In genomic region chr4:49622272-49622671, GRCm38 (mm10) we compare ENCODE assay signal across 27 mouse cellular contexts. TPM values are rescaled to one million over a fixed set of nuclear protein-coding genes. Genes with fewer than 3 reads are reported as not detected.
A peak's percentile ranks its signal among the peaks of the same experiment; 100 is the strongest.
DNase-seq lines count a peak whose midpoint lies in the region; ATAC-seq lines count a peak whose summit lies in the region.
"Had no signal": no experiment of that assay in that cellular context is flagged by ENCODE, and none has a peak within 500 bp of the region (broad histone marks: within the 10 kb centered on the region; RNA-seq: fewer than 3 reads in every experiment).

No protein-coding gene starts in this region.

- no peak for DNase-seq in kidney, postnatal 14 days
- DNase-seq in embryonic facial prominence, embryonic 14.5 days (ENCODE audit: low spot score) = peak; percentile 72
- no peak for DNase-seq in left cerebral cortex, postnatal 36 days (ENCODE audit: low spot score in 2 of 2)
- no peak for DNase-seq in urinary bladder, postnatal 36 days (ENCODE audit: low spot score in 2 of 2)
- DNase-seq: adrenal gland, adult 8-10 months; cerebellum, adult 11-12 months; cerebellum, postnatal 10 days; kidney, adult 11 months; kidney, postnatal 36 days; layer of hippocampus, postnatal 36 days; liver, embryonic 13.5 days had no signal

- ATAC-seq in kidney, embryonic 16.5 days (ENCODE audit: low FRiP score, low TSS enrichment) = peak; percentile 49; the same call in 1 of the 2 replicates
- peak; percentile 68; the same call in 1 of the 2 replicates for ATAC-seq in embryonic facial prominence, embryonic 14.5 days (ENCODE audit: low read depth)
- peak; percentile 70 for ATAC-seq in lung, embryonic 16.5 days (ENCODE audit: low read depth)
- ATAC-seq in stomach, embryonic 16.5 days (ENCODE audit: insufficient read depth, low FRiP score) = peak; percentile 76
- ATAC-seq: forebrain, embryonic 14.5 days; hindbrain, embryonic 16.5 days; midbrain, embryonic 16.5 days had no signal

- H3K4me1 ChIP-seq in kidney, embryonic 16.5 days (ENCODE audit: insufficient read depth, low read length) = peaks cover 6% of the 10 kb centered on the region; the same call in 1 of the 2 replicates
- H3K4me1 ChIP-seq in embryonic facial prominence, embryonic 14.5 days (ENCODE audit: control insufficient read depth, insufficient read depth, low read length) = no peaks in the 10 kb centered on the region
- H3K4me1 ChIP-seq in lung, embryonic 16.5 days (replicated peaks; ENCODE audit: control insufficient read depth, insufficient read depth, low read length) = no peaks in the 10 kb centered on the region
- H3K4me1 ChIP-seq in stomach, embryonic 16.5 days (ENCODE audit: control insufficient read depth, insufficient read depth, low read length) = no peaks in the 10 kb centered on the region
- H3K4me1 ChIP-seq: embryonic facial prominence, embryonic 13.5 days; neural tube, embryonic 13.5 days had no signal

- no peak overlapping the region for H3K4me2 ChIP-seq in kidney, embryonic 16.5 days (replicated peaks; ENCODE audit: low read depth, low read length)
- H3K4me2 ChIP-seq in embryonic facial prominence, embryonic 14.5 days (ENCODE audit: low read depth, low read length) = no peak overlapping the region
- 0 out of 2 replicates have a peak overlapping the region, but pooled peaks have one; percentile 16 for H3K4me2 ChIP-seq in lung, embryonic 16.5 days (ENCODE audit: low read depth, low read length)
- H3K4me2 ChIP-seq in stomach, embryonic 16.5 days (ENCODE audit: low read depth, low read length) = no peak overlapping the region
- H3K4me2 ChIP-seq: embryonic facial prominence, embryonic 13.5 days; liver, embryonic 13.5 days; neural tube, embryonic 13.5 days had no signal

- 63% methylated on average over 2 of the region's 2 CpGs for WGBS in kidney, embryonic 16.5 days
- WGBS in embryonic facial prominence, embryonic 14.5 days = 66% methylated on average over 2 of the region's 2 CpGs
- 43% methylated on average over 2 of the region's 2 CpGs for WGBS in lung, embryonic 16.5 days
- WGBS in stomach, embryonic 16.5 days = 45% methylated on average over 2 of the region's 2 CpGs

- intact Hi-C loops in left cerebral cortex, postnatal 36 days (cut with DNase I) = loop anchor here (10.0 kb wide), 1 partner anchor 927 kb away; no protein-coding TSS in a partner anchor

- no peak overlapping the region for H3K27ac ChIP-seq in kidney, embryonic 16.5 days (ENCODE audit: low read length)
- H3K27ac ChIP-seq in embryonic facial prominence, embryonic 14.5 days (replicated peaks; ENCODE audit: low read depth, low read length) = no peak overlapping the region
- H3K27ac ChIP-seq in lung, embryonic 16.5 days (ENCODE audit: low read length) = peak overlapping the region; percentile 57; the same call in 1 of the 2 replicates
- H3K27ac ChIP-seq in stomach, embryonic 16.5 days (ENCODE audit: low read length) = peak overlapping the region; percentile 38
- H3K27ac ChIP-seq: embryonic facial prominence, embryonic 13.5 days; heart, embryonic 10.5 days; liver, embryonic 13.5 days; midbrain, embryonic 10.5 days; neural tube, embryonic 13.5 days had no signal

- no peaks in the 10 kb centered on the region for H3K27me3 ChIP-seq in kidney, embryonic 16.5 days (ENCODE audit: insufficient read depth, low read length)
- H3K27me3 ChIP-seq in embryonic facial prominence, embryonic 14.5 days (replicated peaks; ENCODE audit: control insufficient read depth, insufficient read depth, low read length) = no peaks in the 10 kb centered on the region
- H3K27me3 ChIP-seq in lung, embryonic 16.5 days (ENCODE audit: control insufficient read depth, insufficient read depth, low read depth, low read length) = no peaks in the 10 kb centered on the region
- no peaks in the 10 kb centered on the region for H3K27me3 ChIP-seq in stomach, embryonic 16.5 days (ENCODE audit: control insufficient read depth, insufficient read depth, low read length)
- H3K27me3 ChIP-seq: embryonic facial prominence, embryonic 13.5 days; liver, embryonic 13.5 days; neural tube, embryonic 13.5 days had no signal

- H3K36me3 ChIP-seq in kidney, embryonic 16.5 days (ENCODE audit: insufficient read depth, low read length) = no peaks in the 10 kb centered on the region
- no peaks in the 10 kb centered on the region for H3K36me3 ChIP-seq in embryonic facial prominence, embryonic 14.5 days (ENCODE audit: control insufficient read depth, insufficient read depth, low read length)
- no peaks in the 10 kb centered on the region for H3K36me3 ChIP-seq in lung, embryonic 16.5 days (ENCODE audit: control insufficient read depth, insufficient read depth, low read length)
- H3K36me3 ChIP-seq in stomach, embryonic 16.5 days (ENCODE audit: control insufficient read depth, insufficient read depth, low read length) = no peaks in the 10 kb centered on the region
- H3K36me3 ChIP-seq: embryonic facial prominence, embryonic 13.5 days; heart, embryonic 10.5 days; liver, embryonic 13.5 days; midbrain, embryonic 10.5 days; neural tube, embryonic 13.5 days had no signal

- no peak overlapping the region for H3K9ac ChIP-seq in kidney, embryonic 16.5 days (replicated peaks; ENCODE audit: low read length)
- no peak overlapping the region for H3K9ac ChIP-seq in embryonic facial prominence, embryonic 14.5 days (ENCODE audit: low read depth, low read length)
- H3K9ac ChIP-seq in lung, embryonic 16.5 days (ENCODE audit: low read length) = no peak overlapping the region
- no peak overlapping the region for H3K9ac ChIP-seq in stomach, embryonic 16.5 days (ENCODE audit: low read length)
- H3K9ac ChIP-seq: embryonic facial prominence, embryonic 13.5 days; liver, embryonic 13.5 days; neural tube, embryonic 13.5 days had no signal

- no peaks in the 10 kb centered on the region for H3K9me3 ChIP-seq in kidney, embryonic 16.5 days (ENCODE audit: low read length)
- H3K9me3 ChIP-seq in embryonic facial prominence, embryonic 14.5 days (ENCODE audit: control insufficient read depth, low read length) = no peaks in the 10 kb centered on the region
- no peaks in the 10 kb centered on the region for H3K9me3 ChIP-seq in lung, embryonic 16.5 days (ENCODE audit: control insufficient read depth, low read length)
- H3K9me3 ChIP-seq in stomach, embryonic 16.5 days (replicated peaks; ENCODE audit: control insufficient read depth, low read length) = no peaks in the 10 kb centered on the region
- H3K9me3 ChIP-seq: embryonic facial prominence, embryonic 13.5 days; heart, embryonic 10.5 days; liver, embryonic 13.5 days; midbrain, embryonic 10.5 days; neural tube, embryonic 13.5 days had no signal

- no peak overlapping the region for H3K4me3 ChIP-seq in kidney, embryonic 16.5 days (ENCODE audit: low read length)
- H3K4me3 ChIP-seq in embryonic facial prominence, embryonic 14.5 days (ENCODE audit: low read depth, low read length) = no peak overlapping the region
- H3K4me3 ChIP-seq in lung, embryonic 16.5 days (ENCODE audit: low read length) = peak overlapping the region; percentile 41
- H3K4me3 ChIP-seq in stomach, embryonic 16.5 days (replicated peaks; ENCODE audit: low read length) = no peak overlapping the region
- H3K4me3 ChIP-seq: embryonic facial prominence, embryonic 13.5 days; heart, embryonic 10.5 days; liver, embryonic 13.5 days; midbrain, embryonic 10.5 days; myocyte; neural tube, embryonic 13.5 days had no signal

RNA-seq across cellular contexts. Expression of gene Rnf20, which starts 9.5 kb away (rescaled TPM):
- polyA plus RNA-seq in kidney, embryonic 16.5 days (2015; fragmentation: Nextera tagmentation; extraction: Ambion mirVana) = 40.7 and 42.5 TPM in 2 replicates
- polyA plus RNA-seq in embryonic facial prominence, embryonic 14.5 days (2014; fragmentation: Nextera tagmentation; extraction: Ambion mirVana) = 54.8 and 55.3 TPM in 2 replicates
- 38.1 and 41.2 TPM in 2 replicates for polyA plus RNA-seq in lung, embryonic 16.5 days (2015; fragmentation: Nextera tagmentation; extraction: Ambion mirVana)
- polyA plus RNA-seq in stomach, embryonic 16.5 days (2015; fragmentation: Nextera tagmentation; extraction: Ambion mirVana) = 31.8 and 33.0 TPM in 2 replicates
- total RNA-seq in left cerebral cortex, postnatal 36 days (2021) = 10 to 100 TPM; 55.4 to 82.7 TPM

RNA-seq across cellular contexts. Expression of gene Tmem246, which starts 24.6 kb away (rescaled TPM):
- polyA plus RNA-seq in kidney, embryonic 16.5 days (2015; fragmentation: Nextera tagmentation; extraction: Ambion mirVana) = 26.0 and 26.6 TPM in 2 replicates
- polyA plus RNA-seq in embryonic facial prominence, embryonic 14.5 days (2014; fragmentation: Nextera tagmentation; extraction: Ambion mirVana) = 34.0 and 39.2 TPM in 2 replicates
- polyA plus RNA-seq in lung, embryonic 16.5 days (2015; fragmentation: Nextera tagmentation; extraction: Ambion mirVana) = 25.9 and 27.6 TPM in 2 replicates
- polyA plus RNA-seq in stomach, embryonic 16.5 days (2015; fragmentation: Nextera tagmentation; extraction: Ambion mirVana) = 34.2 and 34.4 TPM in 2 replicates
- 10 to 100 TPM; 63.5 to 76.9 TPM for total RNA-seq in left cerebral cortex, postnatal 36 days (2021)

RNA-seq across cellular contexts. Expression of gene Ppp3r2, which starts 59.6 kb away (rescaled TPM):
- polyA plus RNA-seq in kidney, embryonic 16.5 days (2015; fragmentation: Nextera tagmentation; extraction: Ambion mirVana) = 0.05 TPM in 2 replicates
- 0.07 and 0.13 TPM in 2 replicates for polyA plus RNA-seq in embryonic facial prominence, embryonic 14.5 days (2014; fragmentation: Nextera tagmentation; extraction: Ambion mirVana)
- polyA plus RNA-seq in lung, embryonic 16.5 days (2015; fragmentation: Nextera tagmentation; extraction: Ambion mirVana) = 0.06 TPM in 1 of 2 replicates, not detected in the other
- 0.08 TPM in 1 of 2 replicates, not detected in the other for polyA plus RNA-seq in stomach, embryonic 16.5 days (2015; fragmentation: Nextera tagmentation; extraction: Ambion mirVana)
- under 1 TPM; 0.17 to 0.79 TPM for total RNA-seq in left cerebral cortex, postnatal 36 days (2021)
- total RNA-seq: adrenal gland, adult 8-10 months; ES-E14; gastrocnemius, adult 8-10 months; hematopoietic stem cell, adult 5-6 weeks had no signal
- polyA plus RNA-seq: heart, embryonic 16.5 days; liver, embryonic 13.5 days; midbrain, embryonic 10.5 days; myocyte; thymus, postnatal 0 days had no signal

Comparison
In these comparisons a context has a peak if more than half of its experiments do, and no peak if none do; other contexts are left out.
1. H3K27ac ChIP-seq: peak in lung, embryonic 16.5 days (single experiment) and stomach, embryonic 16.5 days (single experiment); none in kidney, embryonic 16.5 days (single experiment) and embryonic facial prominence, embryonic 14.5 days (single experiment).
2. Peak in every context shown above with its lines, with median percentiles within 50 percentile points of each other: ATAC-seq.